Mouse (Mus musculus) layer of hippocampus, adult 11-12 months (tissue): ENCODE results near the gene Rlf.
A peak's percentile ranks its signal among the peaks of the same experiment; 100 is the strongest.

Experiments
- DNase-seq: peaks from one replicate; pipeline ENCODE4 v3.0.0; 2022; ENCODE audit warnings: low spot score

Gene Rlf

GRCm38 (mm10) chr4:121214793-121215304 lies at the start of gene Rlf:
Gene Rlf, minus strand, starts transcription at chr4:121215084.
- peak; percentile 99 for DNase-seq

- no peak for DNase-seq
These were observed 26.7 kb upstream of the Rlf start for GRCm38 (mm10) chr4:121241612-121242000.

GRCm38 (mm10) chr4:121240637-121241611 lies 26.0 kb upstream of the Rlf start:
- no peak for DNase-seq

GRCm38 (mm10) chr4:121239878-121240277 lies 25.0 kb upstream of the Rlf start:
- DNase-seq = no peak

GRCm38 (mm10) chr4:121231772-121232414 lies 17.0 kb upstream of the Rlf start:
- DNase-seq = peak; percentile 69

GRCm38 (mm10) chr4:121230943-121231614 lies 16.2 kb upstream of the Rlf start:
- DNase-seq = peak; percentile 4

- DNase-seq = peak; percentile 54
These were observed 12.2 kb upstream of the Rlf start for GRCm38 (mm10) chr4:121227072-121227471.

- no peak for DNase-seq
These were observed 10.3 kb upstream of the Rlf start for GRCm38 (mm10) chr4:121225177-121225576.

GRCm38 (mm10) chr4:121223136-121223535 lies 8.3 kb upstream of the Rlf start:
- no peak for DNase-seq

GRCm38 (mm10) chr4:121216216-121216615 lies 1.3 kb upstream of the Rlf start:
- DNase-seq = no peak

- DNase-seq = no peak
These were observed 605 bp upstream of the Rlf start for GRCm38 (mm10) chr4:121215489-121215888.

- DNase-seq = peak; percentile 42
These were observed 720 bp downstream of the Rlf start for GRCm38 (mm10) chr4:121213936-121214792.

GRCm38 (mm10) chr4:121208911-121209310 lies 6.0 kb downstream of the Rlf start:
- no peak for DNase-seq

GRCm38 (mm10) chr4:121197856-121198255 lies 17.0 kb downstream of the Rlf start:
- DNase-seq = no peak

- DNase-seq = no peak
These were observed 17.9 kb downstream of the Rlf start for GRCm38 (mm10) chr4:121196995-121197394.

- DNase-seq = no peak
These were observed 18.7 kb downstream of the Rlf start for GRCm38 (mm10) chr4:121196205-121196604.

- no peak for DNase-seq
These were observed 20.1 kb downstream of the Rlf start for GRCm38 (mm10) chr4:121194736-121195135.

- no peak for DNase-seq
These were observed 22.6 kb downstream of the Rlf start for GRCm38 (mm10) chr4:121192306-121192705.

- DNase-seq = no peak
These were observed 25.5 kb downstream of the Rlf start for GRCm38 (mm10) chr4:121189341-121189740.

- DNase-seq = no peak
These were observed 35.2 kb downstream of the Rlf start for GRCm38 (mm10) chr4:121179669-121180068.

GRCm38 (mm10) chr4:121167656-121168055 lies 47.2 kb downstream of the Rlf start:
- DNase-seq = no peak
